Mouse (Mus musculus) lung, adult 2 months (tissue): Measurements from ENCODE around the gene Pde10a. TPM values are rescaled to one million over a fixed set of nuclear protein-coding genes. Genes with fewer than 3 reads are reported as not detected.

Source experiments
- DNase-seq: peaks from one replicate; pipeline ENCODE4 v3.0.0; 2022
- H3K4me1 ChIP-seq: fragments of 200-500 bp; 2 replicates; pipeline ENCODE4 v1.6.1; 2011; ENCODE audit warnings: low read length; ENCODE audit not compliant: control insufficient read depth, insufficient read depth
- H3K4me3 ChIP-seq: fragments of 200-500 bp; replicated peaks from 2 replicates; pipeline ENCODE3; 2011; ENCODE audit warnings: low read depth, mild to moderate bottlenecking, control low read depth, low read length; ENCODE audit errors: extremely low read depth
- CTCF ChIP-seq: fragments of 200-500 bp; IDR thresholded peaks from 2 replicates; pipeline ENCODE4 v1.5.1; 2011; ENCODE audit warnings: mild to moderate bottlenecking, low read length, control low read depth; ENCODE audit not compliant: insufficient read depth
- POLR2A ChIP-seq: fragments of 200-500 bp; IDR thresholded peaks from 2 replicates; pipeline ENCODE4 v1.6.1; 2011; ENCODE audit warnings: low read depth, mild to moderate bottlenecking, control low read depth, low read length, borderline replicate concordance; ENCODE audit errors: extremely low read depth
- WGBS: fragments of 180-500 bp; shearing (Covaris S2); methylation state at CpG from one replicate; pipeline ENCODE4 v1.1.7; 2018; 5-methylcytosine and 5-hydroxymethylcytosine counted together
- polyA plus RNA-seq: library from polyadenylated mRNA; depleted of rRNA; stranded (reverse); fragments of >200 nt; gene quantifications from 2 replicates; pipeline ENCODE4 v1.2.3, GENCODE M21; 2012

The Pde10a gene
- polyA plus RNA-seq, 1 experiment: 0.62 TPM

GRCm38 (mm10) chr17:8606695-8607094, 81.5 kb downstream of the Pde10a start:
- WGBS: 63% methylated on average over 3 of the region's 3 CpGs
- Histone ChIP-seq H3K4me1 (no peaks in the 10 kb centered on the region), H3K4me3 (no peak overlapping the region)
- TF ChIP-seq CTCF (no peak), POLR2A (no peak)
- no peak for DNase-seq

- no peak for DNase-seq
- TF ChIP-seq CTCF (no peak), POLR2A (no peak)
- 76% methylated on average over 4 of the region's 4 CpGs for whole genome bisulfite sequencing
These were observed 86.7 kb downstream of the Pde10a start for GRCm38 (mm10) chr17:8611916-8612315.

GRCm38 (mm10) chr17:8613882-8614551, 88.8 kb downstream of the Pde10a start:
- no peak for TF ChIP-seq POLR2A
- TF ChIP-seq CTCF: peak; percentile 56
- no peak overlapping the region for H3K4me3 ChIP-seq
- no peaks in the 10 kb centered on the region for H3K4me1 ChIP-seq
- DNase-seq: peak; percentile 65
- 34% methylated on average over 7 of the region's 7 CpGs for WGBS

More at GRCm38 (mm10) chr17:8611916-8612315, 86.7 kb downstream of the Pde10a start:
- H3K4me3 ChIP-seq: no peak overlapping the region
- H3K4me1 ChIP-seq: no peaks in the 10 kb centered on the region

DNA sequence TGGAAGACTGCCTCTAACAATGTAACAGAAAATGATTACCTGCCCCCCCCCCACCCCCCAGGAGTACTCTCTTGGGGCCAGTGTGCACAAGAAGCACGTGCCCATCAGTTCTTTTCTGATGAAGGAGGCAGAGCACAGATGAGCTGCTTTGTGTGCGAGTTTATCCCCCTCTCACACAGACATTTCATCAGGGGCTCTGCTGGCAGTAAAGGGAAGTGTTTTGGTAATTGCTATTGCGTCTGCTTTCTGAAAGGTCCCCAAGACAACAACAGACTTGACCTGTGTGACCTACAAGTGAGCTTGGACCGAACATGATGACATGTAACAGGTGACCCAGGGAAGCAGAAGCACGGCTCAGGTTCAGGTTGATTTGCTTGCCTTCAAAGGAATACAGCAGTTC, 95.2 kb downstream of the Pde10a start:
- no peak for TF ChIP-seq POLR2A
- no peak for TF ChIP-seq CTCF
- Histone ChIP-seq H3K4me1 (no peaks in the 10 kb centered on the region), H3K4me3 (no peak overlapping the region)
- 46% methylated on average over 5 of the region's 5 CpGs for WGBS
- no peak for DNase-seq

DNA sequence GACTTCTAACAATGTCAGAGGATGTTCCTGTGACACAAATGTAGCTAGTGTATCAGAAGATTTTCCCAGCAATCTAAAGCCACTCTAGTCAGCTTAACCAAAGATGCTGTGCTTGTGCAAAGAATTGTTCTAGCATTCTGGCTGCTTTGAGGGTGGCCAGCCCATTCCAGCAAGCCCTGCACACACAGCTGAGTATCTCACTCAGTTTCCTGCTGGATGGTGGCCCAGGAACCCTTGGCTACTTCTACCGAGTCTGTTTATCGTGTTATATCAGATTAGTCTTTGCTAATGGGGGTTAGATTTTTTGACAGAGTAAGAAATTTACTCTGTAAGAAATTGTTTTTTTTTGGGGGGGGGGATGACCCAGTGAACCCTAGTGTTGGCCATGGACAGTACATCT, 95.9 kb downstream of the Pde10a start:
- no peak for TF ChIP-seq CTCF
- no peak for TF ChIP-seq POLR2A
- Histone ChIP-seq H3K4me3 (no peak overlapping the region), H3K4me1 (no peaks in the 10 kb centered on the region)
- 29% methylated on average over 2 of the region's 2 CpGs for WGBS
- DNase-seq: no peak

DNA sequence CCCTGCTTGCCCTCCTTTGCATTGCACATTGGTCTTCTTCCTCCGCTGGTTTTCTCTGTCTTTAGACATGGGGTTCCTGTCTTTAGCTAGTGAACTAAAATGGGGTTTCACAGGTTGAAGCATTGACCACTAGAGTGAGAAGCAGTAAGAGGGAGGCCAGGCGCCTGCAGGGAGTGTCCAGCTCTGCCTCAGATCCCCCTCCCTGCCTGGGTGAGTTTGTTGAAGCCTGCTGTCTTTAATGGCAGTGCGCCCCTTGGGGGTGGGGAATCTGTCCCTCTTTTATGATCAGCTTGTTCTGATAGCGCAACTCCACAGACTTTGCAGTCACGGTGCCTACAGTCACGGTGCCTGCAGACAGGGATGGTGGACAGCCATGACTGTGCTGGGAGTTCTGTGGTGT, 96.7 kb downstream of the Pde10a start:
- H3K4me1 ChIP-seq: no peaks in the 10 kb centered on the region
- DNase-seq: no peak
- no peak overlapping the region for H3K4me3 ChIP-seq
- 63% methylated on average over 6 of the region's 6 CpGs for WGBS
- no peak for TF ChIP-seq CTCF
- no peak for TF ChIP-seq POLR2A

GRCm38 (mm10) chr17:8626421-8626820, 101.2 kb downstream of the Pde10a start:
- H3K4me1 ChIP-seq: no peaks in the 10 kb centered on the region
- TF ChIP-seq POLR2A (no peak), CTCF (no peak)
- H3K4me3 ChIP-seq: no peak overlapping the region
- DNase-seq: no peak
- WGBS: 71% methylated on average over 8 of the region's 8 CpGs

- Histone ChIP-seq H3K4me3 (no peak overlapping the region), H3K4me1 (no peaks in the 10 kb centered on the region)
- WGBS: no CpG with 5 or more reads among the region's 1 CpGs
- no peak for DNase-seq
- no peak for TF ChIP-seq POLR2A
- no peak for TF ChIP-seq CTCF
These were observed 106.5 kb downstream of the Pde10a start for GRCm38 (mm10) chr17:8631701-8632100.

GRCm38 (mm10) chr17:8633596-8633995, 108.4 kb downstream of the Pde10a start:
- WGBS: 37% methylated on average over 8 of the region's 8 CpGs
- TF ChIP-seq CTCF (no peak), POLR2A (no peak)
- Histone ChIP-seq H3K4me1 (no peaks in the 10 kb centered on the region), H3K4me3 (no peak overlapping the region)
- DNase-seq: no peak

- 77% methylated on average over 4 of the region's 4 CpGs for WGBS
- Histone ChIP-seq H3K4me3 (no peak overlapping the region), H3K4me1 (no peaks in the 10 kb centered on the region)
- DNase-seq: no peak
- no peak for TF ChIP-seq CTCF
- no peak for TF ChIP-seq POLR2A
These were observed 109.3 kb downstream of the Pde10a start for GRCm38 (mm10) chr17:8634476-8634875.

GRCm38 (mm10) chr17:8636231-8636630, 111.1 kb downstream of the Pde10a start:
- TF ChIP-seq CTCF: no peak
- no peak for TF ChIP-seq POLR2A

More at GRCm38 (mm10) chr17:8636231-8636630, 111.1 kb downstream of the Pde10a start:
- 61% methylated on average over 3 of the region's 3 CpGs for WGBS
- no peak overlapping the region for H3K4me3 ChIP-seq
- H3K4me1 ChIP-seq: no peaks in the 10 kb centered on the region
- no peak for DNase-seq
